Mouse (Mus musculus): ENCODE measurements around the gene Epha2. TPM values are rescaled to one million over a fixed set of nuclear protein-coding genes. Genes with fewer than 3 reads are reported as not detected.

The Epha2 gene
- 1 to 10 TPM; 5.4 to 7.0 TPM for total RNA-seq (2021)

DNA sequence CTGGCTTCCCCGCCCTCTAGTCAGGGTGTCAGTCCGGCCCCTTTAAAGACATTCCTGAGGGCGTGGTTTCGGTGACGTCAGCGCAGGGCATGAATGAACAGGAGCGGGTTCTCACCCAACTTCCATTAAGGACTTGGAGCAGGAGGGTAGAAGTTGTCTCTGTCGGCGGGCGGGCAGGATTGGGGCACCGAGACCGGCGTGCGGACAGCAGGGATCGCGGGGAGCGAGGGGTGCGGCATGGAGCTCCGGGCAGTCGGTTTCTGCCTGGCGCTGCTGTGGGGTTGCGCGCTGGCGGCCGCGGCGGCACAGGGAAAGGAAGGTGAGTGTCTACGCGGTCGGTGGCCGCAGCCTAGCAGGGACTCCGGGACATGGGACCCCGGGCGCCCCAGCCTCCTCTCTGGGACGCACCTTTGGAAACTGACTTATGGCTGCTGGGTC is at the start of gene Epha2:
Epha2 (plus strand) TSS at position 125 of the 438 bp plus-strand sequence.
- intact Hi-C loops (cut with DNase I) = no loop called here

DNA sequence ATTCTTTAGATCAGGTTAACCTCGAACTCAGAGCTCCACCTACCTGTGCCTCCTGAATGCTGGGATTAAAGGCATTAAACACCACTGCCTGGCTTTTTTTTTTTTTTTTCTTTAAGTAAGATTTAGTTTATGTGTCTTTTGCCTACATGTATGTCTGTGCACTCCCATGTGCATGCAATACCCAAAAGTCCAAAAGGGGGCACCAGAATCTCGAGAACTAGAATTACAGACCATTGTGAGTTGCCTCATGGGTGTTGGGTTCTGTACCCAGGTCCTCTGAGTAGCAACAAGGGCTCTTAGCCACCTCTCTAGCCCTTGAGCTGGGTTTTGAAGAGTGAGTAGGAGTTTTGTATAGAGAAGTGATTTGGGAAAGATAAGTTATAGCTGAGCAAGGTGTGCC is 48.4 kb upstream of the Epha2 start:
- intact Hi-C loops (cut with DNase I) = no loop called here
- no peak for DNase-seq

More for the DNA sequence above, at the start of gene Epha2:
- DNase-seq = peak; percentile 91 to 94

DNA sequence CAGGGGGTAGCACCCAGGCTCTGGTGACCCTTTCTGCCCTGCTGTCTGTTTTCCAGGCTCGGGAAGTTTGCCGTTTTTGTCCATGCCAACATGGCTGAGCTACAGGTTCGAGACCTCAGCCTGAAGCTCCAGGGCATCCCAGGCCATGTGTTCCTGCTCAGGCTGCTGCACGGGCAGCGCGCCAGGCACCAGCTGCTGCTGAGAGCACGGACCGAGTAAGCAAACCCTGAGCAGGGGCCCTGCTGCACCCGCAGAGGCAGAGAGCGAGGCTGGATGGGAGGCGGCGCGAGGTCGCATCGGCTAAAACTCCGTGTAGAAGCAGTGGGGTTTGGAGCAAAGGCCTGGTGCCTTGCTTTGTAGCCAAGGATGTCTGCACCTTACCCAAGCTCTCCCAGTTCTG is 46.8 kb upstream of the Epha2 start:
- intact Hi-C loops (cut with DNase I) = no loop called here
- peak in 1 of 2 experiments; percentile 63 for DNase-seq

DNA sequence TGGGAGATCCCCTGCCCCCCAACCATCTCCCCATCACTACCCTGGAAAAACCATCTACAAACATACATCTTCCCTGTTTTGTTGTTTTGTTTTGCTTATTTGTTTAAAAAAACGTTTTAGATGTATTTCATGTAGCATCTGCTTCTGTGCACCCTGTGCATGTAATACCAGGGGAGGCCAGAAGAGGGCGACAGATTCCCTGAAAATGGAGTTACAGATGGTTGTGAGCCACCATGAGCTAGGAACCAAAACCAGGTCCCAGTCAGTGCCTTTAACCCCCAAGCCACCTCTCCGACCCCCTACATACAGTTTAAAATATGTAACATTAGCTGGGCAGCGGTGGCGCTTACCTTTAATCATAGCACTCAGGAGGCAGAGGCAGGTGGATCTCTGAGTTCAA is 43.6 kb upstream of the Epha2 start:
- no peak for DNase-seq
- intact Hi-C loops (cut with DNase I) = no loop called here

DNA sequence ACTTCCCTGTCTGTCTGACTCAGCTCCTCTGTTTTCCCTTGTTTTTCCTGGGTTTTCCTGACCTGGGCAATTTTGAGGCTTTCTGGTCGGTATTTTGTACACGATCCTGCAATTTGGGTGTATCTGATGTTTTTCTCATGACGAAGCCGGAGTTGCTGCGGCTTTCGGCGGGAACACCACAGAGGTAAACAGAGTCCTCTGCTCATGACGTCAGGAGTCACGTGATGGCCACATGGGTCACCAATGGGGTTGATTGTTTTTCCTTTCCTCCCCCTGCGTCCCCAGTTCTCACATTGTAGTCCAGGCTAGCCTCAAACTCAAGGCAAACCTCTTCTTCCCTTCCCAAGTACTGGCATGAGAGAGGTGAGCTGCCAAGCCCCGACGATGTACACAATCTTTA is 41.6 kb upstream of the Epha2 start:
- DNase-seq = no peak
- intact Hi-C loops (cut with DNase I) = no loop called here

DNA sequence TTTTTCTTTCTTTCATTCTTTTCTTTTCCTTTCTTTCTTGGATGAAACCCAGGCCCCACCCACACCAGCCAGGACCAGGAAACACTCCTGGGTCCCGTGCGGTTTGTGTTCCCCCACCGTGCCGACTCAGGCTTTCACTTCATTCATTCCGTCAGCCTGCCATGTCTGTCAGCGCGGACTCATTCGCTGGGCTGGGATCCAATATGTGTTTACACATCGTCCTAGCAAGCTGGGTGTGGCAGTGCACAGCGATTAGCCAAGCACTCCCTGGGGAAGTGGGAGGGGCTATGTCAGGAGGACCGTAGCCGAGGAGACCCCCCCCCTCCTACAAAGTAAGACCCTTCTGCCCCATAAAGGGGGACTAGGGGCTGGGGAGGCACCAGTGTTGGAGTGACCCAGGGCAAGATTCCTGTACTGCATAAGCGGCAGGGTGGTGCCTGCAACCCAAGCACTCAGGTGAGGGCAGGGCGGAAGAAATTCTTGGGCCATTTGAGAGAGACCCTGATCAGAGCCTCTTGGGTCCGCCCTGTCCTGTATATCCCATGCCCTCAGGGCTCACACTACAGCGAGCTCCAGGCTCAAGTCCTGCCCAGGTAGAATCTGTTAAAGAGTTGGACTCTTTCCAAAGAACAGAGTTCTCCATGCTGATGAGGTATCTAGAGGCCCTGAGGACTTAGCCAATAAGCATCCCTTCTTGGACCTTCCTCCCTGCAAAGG is 40.9 kb upstream of the Epha2 start:
- DNase-seq = no peak

DNA sequence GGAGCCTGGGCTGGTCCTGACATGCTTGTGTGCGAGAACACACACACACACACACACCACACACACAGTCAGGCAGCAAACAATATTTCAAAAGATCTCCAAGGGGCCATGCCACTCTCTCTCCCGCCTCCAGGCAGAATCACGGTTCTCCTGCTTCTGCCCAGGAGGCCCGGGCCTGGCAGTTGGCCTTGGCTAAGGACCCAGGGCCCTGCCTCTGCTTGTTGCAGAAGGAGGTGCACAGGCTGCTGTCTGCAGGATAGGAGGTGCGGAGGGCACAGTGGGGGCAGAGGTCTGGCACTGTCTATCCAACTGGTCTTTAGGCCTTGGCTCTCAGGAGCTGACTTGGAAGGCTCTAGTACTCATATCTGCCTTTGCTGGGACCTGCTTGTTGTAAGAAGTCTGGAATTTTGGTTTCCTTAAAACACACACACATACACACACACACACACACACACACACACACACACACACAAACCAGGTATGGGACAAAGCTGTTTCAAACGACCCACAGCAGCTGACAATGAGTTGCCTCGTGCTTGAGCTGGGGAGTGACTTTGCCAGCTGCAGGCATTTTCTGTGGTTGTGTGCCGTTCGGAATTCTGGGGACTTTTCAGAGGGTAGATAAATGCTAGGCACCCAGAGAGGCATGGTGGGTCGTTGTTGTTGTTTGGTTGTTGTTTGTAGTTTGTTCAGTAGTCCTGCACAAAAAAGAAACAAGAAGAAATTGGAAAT is 38.0 kb upstream of the Epha2 start:
- intact Hi-C loops (cut with DNase I) = no loop called here
- DNase-seq = no peak

More for the DNA sequence above, 40.9 kb upstream of the Epha2 start:
- intact Hi-C loops (cut with DNase I) = no loop called here

DNA sequence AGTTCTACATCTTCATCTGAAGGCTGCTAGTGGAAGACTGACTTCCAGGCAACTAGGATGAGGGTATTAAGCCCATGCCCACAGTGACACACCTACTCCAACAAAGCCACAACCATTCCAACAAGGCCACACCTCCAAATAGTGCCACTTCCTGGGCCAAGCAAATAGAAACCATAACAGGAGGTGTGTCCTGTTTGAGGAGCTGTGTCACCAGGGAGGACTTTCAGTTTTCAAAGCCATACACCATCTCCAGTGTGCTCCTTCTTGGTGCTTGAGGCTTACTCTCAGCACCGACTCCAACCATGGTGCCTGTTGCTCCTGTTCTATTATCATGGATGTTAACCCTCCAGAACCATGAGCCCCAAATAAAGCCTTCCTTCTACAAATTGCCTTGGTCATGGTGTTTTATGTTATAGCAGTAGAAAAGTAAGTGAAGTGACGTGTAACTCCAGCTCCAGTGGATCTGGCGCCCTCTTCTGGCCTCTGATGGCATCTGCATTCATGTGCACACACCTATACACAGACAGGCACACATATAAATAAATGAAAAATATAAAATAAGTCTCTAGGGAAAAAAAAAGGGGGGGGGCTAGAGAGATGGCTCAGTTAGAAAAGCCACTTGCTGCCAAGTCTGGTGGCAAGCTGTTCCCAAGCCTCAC is 34.9 kb upstream of the Epha2 start:
- intact Hi-C loops (cut with DNase I) = loop anchor here (2.0 kb wide), 1 partner anchor 123 kb away; no protein-coding TSS in a partner anchor
- DNase-seq = no peak

DNA sequence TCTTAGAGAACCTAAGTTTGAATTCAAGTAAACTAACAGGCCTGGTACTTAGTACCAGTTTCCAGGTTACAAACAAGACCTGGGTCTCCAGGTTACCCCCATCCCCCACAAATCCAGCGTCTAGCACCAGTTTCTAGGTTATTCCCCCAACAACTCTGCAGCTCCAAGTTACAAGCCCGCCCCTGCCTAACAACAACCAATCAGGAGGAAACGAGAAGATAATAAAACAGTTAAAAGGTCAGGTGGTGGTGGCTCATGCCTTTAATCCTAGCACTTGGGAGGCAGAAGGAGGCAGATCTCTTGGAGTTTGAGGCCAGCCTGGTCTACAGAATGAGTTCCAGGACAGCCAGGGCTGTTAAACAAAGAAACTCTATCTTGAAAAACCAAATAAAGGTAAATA is 33.8 kb upstream of the Epha2 start:
- intact Hi-C loops (cut with DNase I) = loop anchor here (2.0 kb wide), 1 partner anchor 124 kb away; no protein-coding TSS in a partner anchor
- no peak for DNase-seq

DNA sequence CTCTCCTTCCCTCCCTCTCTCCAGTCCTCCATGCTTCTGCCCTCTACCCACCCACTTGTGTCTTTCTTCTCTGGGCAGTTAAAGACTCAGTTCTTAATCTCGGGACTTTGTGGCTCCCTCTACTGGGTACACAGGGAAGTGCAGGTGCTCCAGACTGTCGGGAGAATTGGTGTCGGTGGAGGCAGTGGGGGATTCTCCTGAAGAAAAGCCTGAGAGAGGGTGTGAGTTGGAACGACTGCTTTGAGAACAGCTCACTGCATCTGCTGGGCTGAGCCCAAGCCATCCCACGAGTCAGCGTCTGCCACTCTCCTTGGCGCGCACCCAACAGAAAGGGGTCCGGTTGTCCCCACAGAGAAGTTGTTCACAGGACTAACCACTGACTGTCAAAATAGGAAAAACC is 33.2 kb upstream of the Epha2 start:
- DNase-seq = peak; percentile 72 to 81
- intact Hi-C loops (cut with DNase I) = loop anchor here (2.0 kb wide), 1 partner anchor 125 kb away; no protein-coding TSS in a partner anchor

DNA sequence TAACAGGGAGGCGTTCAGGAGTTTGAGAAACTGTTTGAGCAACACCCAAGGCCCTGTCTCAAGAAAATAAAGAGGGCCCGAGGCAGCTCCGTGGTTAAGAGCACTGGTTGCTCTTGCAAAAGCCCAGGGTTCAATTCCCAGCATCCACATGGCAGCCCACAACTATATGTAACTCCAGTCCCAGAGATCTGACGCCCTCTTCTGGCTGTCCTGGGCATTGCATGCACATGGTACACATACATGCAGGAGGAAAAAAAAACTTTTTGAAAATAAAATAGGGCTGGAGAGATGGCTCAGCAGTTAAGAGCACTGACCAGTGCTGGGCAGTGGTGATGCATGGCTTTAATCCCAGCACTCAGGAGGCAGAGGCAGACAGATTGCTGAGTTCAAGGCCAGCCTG is 32.7 kb upstream of the Epha2 start:
- no peak for DNase-seq
- intact Hi-C loops (cut with DNase I) = no loop called here

DNA sequence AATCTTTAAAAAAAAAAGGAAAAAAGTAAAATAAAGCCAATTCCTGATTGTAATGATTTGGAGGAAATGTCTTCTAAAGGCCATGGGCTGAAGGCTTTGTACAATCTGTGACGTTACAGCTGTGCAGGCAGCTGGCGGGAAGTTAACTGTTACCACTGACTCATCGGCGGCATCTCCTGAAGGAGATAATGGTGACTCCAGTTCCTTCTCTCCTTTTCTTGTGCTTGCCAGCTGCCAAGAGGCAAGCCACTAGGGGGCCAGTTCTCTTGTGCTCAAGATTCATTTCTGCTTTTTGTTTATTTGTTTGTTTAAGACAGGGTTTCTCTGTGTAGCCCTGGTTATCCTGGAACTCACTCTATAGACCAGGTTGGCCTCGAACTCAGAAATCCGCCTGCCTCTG is 32.0 kb upstream of the Epha2 start:
- intact Hi-C loops (cut with DNase I) = no loop called here
- no peak for DNase-seq

DNA sequence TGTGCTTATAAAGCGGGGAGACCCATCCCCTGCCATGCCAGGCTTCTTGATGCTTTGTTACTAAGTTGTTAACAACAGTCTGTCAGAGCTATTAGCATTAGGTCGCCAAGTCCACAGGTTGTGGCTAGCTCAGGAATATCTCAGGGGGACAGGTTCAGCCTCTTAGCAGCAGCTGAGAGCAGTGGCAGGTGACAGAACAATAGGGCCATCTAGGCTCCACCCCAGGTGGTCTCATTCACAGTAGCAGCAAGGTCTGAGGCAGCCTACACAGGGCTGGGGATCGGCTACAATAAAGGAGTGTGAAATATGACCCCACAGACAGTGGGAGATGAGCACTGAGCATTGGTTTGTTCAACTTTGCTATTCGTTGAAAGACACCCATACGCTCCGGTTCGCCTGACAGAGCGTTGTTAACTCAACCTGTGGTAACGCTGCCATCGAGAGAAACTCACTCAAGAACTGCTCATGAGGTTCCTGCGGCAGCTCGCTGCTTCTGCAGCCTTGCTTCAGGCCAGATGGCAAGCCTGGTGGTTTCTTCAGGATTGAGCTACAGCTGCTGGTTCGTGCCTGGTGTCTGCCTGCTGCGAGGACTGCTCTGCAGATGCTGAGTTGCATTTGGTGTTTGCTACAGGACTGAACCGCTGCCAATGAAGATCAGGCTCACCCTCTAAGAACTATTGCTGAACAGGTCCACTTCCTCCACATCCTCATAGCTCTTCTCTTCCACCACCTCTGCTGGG is 30.7 kb upstream of the Epha2 start:
- intact Hi-C loops (cut with DNase I) = no loop called here
- DNase-seq = no peak

DNA sequence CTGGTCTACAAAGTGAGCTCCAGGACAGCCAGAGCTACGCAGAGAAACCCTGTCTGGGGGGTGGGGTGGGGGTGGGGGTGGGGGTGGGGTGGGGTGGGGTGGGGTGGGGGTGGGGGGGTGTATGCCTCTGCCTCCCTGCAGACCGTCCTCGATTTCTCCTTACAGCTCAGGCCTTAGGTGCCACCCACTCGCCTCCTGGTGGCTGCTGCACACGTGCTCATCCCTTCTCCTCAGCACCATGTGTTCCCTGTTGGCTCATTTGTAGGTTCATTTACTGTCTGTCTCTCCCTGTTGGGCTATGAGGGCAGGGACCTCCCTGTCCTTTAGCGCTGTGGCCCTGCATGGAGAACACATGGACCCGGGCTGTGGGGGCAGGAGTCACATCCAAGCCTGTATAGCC is 29.8 kb upstream of the Epha2 start:
- intact Hi-C loops (cut with DNase I) = no loop called here
- no peak for DNase-seq

DNA sequence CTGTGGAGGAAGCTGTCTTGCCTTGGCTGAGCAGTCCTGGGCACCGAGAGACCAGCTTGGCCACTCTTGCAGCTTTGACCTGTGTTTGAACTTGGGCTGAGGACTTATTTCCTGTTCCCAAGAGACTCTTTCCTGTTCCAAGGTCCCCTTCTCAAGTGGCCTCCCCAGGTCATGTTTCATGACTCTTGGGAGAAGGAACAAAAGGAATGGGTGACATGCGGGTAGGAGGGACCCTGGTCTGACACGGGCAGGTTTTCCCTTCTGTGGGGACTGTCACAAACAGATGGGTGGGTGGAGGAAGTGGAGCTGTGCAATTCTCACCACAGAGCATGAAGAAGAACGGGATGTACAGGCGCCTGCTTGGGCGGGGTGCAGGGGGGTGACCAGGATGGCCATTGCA is 29.3 kb upstream of the Epha2 start:
- intact Hi-C loops (cut with DNase I) = loop anchor here (2.0 kb wide), 1 partner anchor 67 kb away; no protein-coding TSS in a partner anchor
- no peak for DNase-seq

DNA sequence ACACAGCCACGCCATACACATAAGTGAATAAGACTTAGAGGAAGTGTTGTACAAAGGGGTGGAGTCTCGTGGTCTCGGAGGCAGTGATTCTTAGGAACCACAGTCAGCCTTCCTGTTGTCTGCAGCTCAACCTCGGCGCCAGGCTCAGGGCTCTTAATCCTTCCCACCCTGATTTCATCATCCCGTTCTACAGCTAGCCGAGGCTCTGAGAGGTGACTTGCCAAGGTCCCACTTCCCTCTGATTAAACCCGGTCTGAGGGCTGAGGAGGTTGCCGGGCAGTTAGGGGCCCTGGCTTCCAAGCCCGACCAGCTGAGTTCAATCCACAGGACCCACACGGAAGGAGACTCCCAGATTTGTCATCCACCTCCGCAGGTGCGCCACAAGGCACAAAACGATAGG is 28.2 kb upstream of the Epha2 start:
- DNase-seq = no peak
- intact Hi-C loops (cut with DNase I) = loop anchor here (1.0 to 2.0 kb wide), 2 partner anchors 68 to 90 kb away; no protein-coding TSS in a partner anchor

DNA sequence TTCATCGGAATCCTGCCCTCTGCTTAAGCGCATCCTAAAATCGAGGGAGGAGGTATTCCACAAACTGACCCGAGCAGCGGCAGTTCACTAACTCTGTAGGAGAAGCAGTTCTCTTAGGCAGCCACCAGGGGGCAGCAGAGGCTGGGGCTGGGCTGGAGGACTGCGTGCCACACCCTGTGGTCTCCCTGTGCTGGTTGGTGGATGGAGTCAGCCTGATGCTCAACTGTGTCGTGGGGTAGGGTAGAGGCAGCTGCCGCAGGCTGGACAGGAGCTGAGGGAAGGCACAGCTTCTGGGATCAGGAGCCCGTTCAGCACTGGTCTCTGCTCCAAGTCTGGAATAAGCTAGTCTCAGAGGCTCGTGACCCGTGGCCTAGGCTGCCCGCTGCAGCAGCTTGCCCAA is 27.7 kb upstream of the Epha2 start:
- DNase-seq = peak; percentile 90 to 94
- intact Hi-C loops (cut with DNase I) = loop anchor here (1.0 to 2.0 kb wide), 2 partner anchors 68 to 90 kb away; no protein-coding TSS in a partner anchor

DNA sequence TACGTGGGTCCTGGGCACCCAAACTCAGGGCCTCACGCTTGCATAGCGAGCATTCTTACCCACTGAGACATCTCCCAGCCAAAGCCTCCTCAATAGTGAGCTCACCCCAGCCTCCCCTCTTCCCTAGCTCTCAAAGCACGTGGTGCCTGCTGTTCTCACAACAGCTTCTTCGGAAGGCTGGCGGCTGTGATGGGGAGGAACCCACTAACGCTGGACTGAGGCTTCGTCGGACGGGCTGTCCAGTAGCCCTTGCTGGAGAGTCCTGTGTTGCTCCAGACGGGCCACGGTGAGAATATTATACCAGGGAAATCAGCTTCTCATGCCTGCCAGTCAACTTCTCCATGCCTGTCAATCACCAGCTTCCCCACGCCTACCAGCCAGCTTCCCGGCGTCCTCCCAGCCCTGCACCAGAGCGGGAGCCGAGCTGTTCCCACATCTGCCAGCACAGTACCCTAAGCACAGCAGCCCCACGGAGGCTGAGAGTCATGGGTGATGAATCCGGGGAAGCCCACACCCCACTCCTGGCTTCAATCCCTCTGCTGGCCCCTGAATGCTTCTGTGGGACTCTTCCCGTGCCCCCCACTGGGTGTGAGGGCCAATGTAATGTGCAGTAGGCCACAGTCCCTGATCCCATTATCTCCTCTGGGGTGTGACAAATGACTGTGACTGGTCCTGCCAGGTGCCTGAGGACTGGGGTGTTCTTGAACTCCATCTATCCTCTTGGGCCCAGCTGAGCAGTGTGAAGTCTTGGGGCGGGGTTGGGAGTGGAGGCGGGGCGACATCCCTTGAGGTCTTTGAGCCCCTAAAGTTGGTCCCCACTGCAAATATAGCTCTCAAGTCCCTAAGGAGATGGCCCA is 26.3 kb upstream of the Epha2 start:
- intact Hi-C loops (cut with DNase I) = loop anchor here (2.0 kb wide), 1 partner anchor 36 kb away; no protein-coding TSS in a partner anchor
- no peak for DNase-seq

DNA sequence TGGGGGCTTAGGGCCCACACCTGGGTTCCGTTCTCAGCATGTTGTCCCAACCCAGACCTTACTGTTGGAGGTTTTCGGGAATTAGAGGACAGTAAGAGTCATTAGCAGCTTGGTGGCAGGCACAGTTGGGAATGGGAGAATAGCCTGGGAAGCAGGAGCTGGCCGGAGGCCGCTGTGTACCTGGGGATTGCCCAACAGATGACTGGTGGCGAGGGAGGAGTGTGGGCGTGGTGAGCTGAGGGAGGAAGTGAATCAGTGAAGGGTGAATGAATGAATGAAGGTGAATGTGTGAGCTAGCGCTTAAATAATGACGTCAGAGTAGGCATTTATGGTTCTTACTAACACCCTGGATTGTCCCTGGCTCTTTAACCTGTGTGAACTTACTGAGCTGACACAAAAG is 23.9 kb upstream of the Epha2 start:
- DNase-seq = no peak
- intact Hi-C loops (cut with DNase I) = no loop called here
